Mouse (Mus musculus): ENCODE measurements at regions not wholly inside any gene's neighbourhood (a gene's known extent, or its start where the extent isn't known, plus 50 kb on each side); places are given as distances from the start of the nearest gene placed in this dataset.
"Not testable (repeated sequence)": the region's sequence is repeated elsewhere in the genome, so short reads cannot be mapped to it uniquely, and the experiment has no call there.

- DNase-seq (ENCODE audit: low read depth): no peak
Observed at GRCm38 (mm10) chr4:10315144-10315543, 559.2 kb upstream of the 2610301B20Rik start.

- DNase-seq (ENCODE audit: low read depth): no peak
Observed at GRCm38 (mm10) chr4:10315875-10316274, 558.4 kb upstream of the 2610301B20Rik start.

- no peak for DNase-seq (ENCODE audit: low read depth)
Observed at GRCm38 (mm10) chr4:10344147-10344546, 530.2 kb upstream of the 2610301B20Rik start.

GRCm38 (mm10) chr4:10351876-10352627, 522.2 kb upstream of the 2610301B20Rik start:
- DNase-seq (ENCODE audit: low read depth): no peak

- DNase-seq (ENCODE audit: low read depth): peak; percentile 3
Observed at GRCm38 (mm10) chr4:10357572-10357971, 516.7 kb upstream of the 2610301B20Rik start.

- DNase-seq (ENCODE audit: low read depth): no peak
Observed at GRCm38 (mm10) chr4:10389790-10390189, 484.5 kb upstream of the 2610301B20Rik start.

GRCm38 (mm10) chr4:10397249-10397648, 477.0 kb upstream of the 2610301B20Rik start:
- DNase-seq (ENCODE audit: low read depth): no peak

- no peak for DNase-seq (ENCODE audit: low read depth)
Observed at GRCm38 (mm10) chr4:10398075-10398474, 476.2 kb upstream of the 2610301B20Rik start.

- DNase-seq (ENCODE audit: low read depth): no peak
Observed at GRCm38 (mm10) chr4:10399649-10400048, 474.6 kb upstream of the 2610301B20Rik start.

GRCm38 (mm10) chr4:10402928-10403327, 471.4 kb upstream of the 2610301B20Rik start:
- DNase-seq (ENCODE audit: low read depth): no peak

- DNase-seq (ENCODE audit: low read depth): no peak
Observed at GRCm38 (mm10) chr4:10404438-10404837, 469.9 kb upstream of the 2610301B20Rik start.

GRCm38 (mm10) chr4:10405102-10405501, 469.2 kb upstream of the 2610301B20Rik start:
- DNase-seq (ENCODE audit: low read depth): no peak

GRCm38 (mm10) chr4:10414274-10414673, 460.0 kb upstream of the 2610301B20Rik start:
- no peak for DNase-seq (ENCODE audit: low read depth)

GRCm38 (mm10) chr4:10421354-10421753, 452.9 kb upstream of the 2610301B20Rik start:
- no peak for DNase-seq (ENCODE audit: low read depth)

- DNase-seq (ENCODE audit: low read depth): no peak
Observed at GRCm38 (mm10) chr4:10434438-10434837, 439.9 kb upstream of the 2610301B20Rik start.

GRCm38 (mm10) chr4:10439921-10440320, 434.4 kb upstream of the 2610301B20Rik start:
- not testable (repeated sequence) for DNase-seq (ENCODE audit: low read depth)

- no peak for DNase-seq (ENCODE audit: low read depth)
Observed at GRCm38 (mm10) chr4:10459603-10460002, 414.7 kb upstream of the 2610301B20Rik start.

GRCm38 (mm10) chr4:10480936-10481335, 393.4 kb upstream of the 2610301B20Rik start:
- no peak for DNase-seq (ENCODE audit: low read depth)

- peak; percentile 3 for DNase-seq (ENCODE audit: low read depth)
Observed at GRCm38 (mm10) chr4:10508163-10508821, 366.0 kb upstream of the 2610301B20Rik start.

- DNase-seq (ENCODE audit: low read depth): no peak
Observed at GRCm38 (mm10) chr4:10510013-10510412, 364.3 kb upstream of the 2610301B20Rik start.

- no peak for DNase-seq (ENCODE audit: low read depth)
Observed at GRCm38 (mm10) chr4:10550711-10551305, 323.5 kb upstream of the 2610301B20Rik start.

- no peak for DNase-seq (ENCODE audit: low read depth)
Observed at GRCm38 (mm10) chr4:10553724-10554123, 320.6 kb upstream of the 2610301B20Rik start.

GRCm38 (mm10) chr4:10560078-10560477, 314.2 kb upstream of the 2610301B20Rik start:
- no peak for DNase-seq (ENCODE audit: low read depth)

All from NIH3T3 (cell line).